Mouse (Mus musculus) stomach, embryonic 15.5 days (tissue): ENCODE measurements at regions not wholly inside any gene's neighbourhood (a gene's known extent, or its start where the extent isn't known, plus 50 kb on each side); places are given as distances from the start of the nearest gene placed in this dataset.

Source experiments
- ATAC-seq: fragments of 200-750 bp; cut with Nextera tagmentation; 2 replicates; pipeline ENCODE4 v1.8.0; 2017; ENCODE audit warnings: low read depth, moderate number of reproducible peaks, moderate TSS enrichment; ENCODE audit not compliant: insufficient read depth, low FRiP score
- H3K27ac ChIP-seq: fragments of 300-500 bp; sonication (generic); 2 replicates; pipeline ENCODE4 v1.5.1; 2015; ENCODE audit warnings: mild to moderate bottlenecking, inconsistent platforms
- H3K27me3 ChIP-seq: fragments of 300-500 bp; sonication (generic); replicated peaks from 2 replicates; pipeline ENCODE4 v1.6.1; 2015; ENCODE audit warnings: inconsistent platforms
- H3K36me3 ChIP-seq: fragments of 300-500 bp; sonication (generic); 2 replicates; pipeline ENCODE4 v1.6.1; 2015; ENCODE audit warnings: inconsistent platforms
- H3K4me1 ChIP-seq: fragments of 300-500 bp; sonication (generic); 2 replicates; pipeline ENCODE4 v1.6.1; 2015; ENCODE audit warnings: inconsistent platforms
- H3K4me2 ChIP-seq: fragments of 300-500 bp; sonication (generic); 2 replicates; pipeline ENCODE4 v1.6.1; 2015; ENCODE audit warnings: mild to moderate bottlenecking, inconsistent platforms
- H3K4me3 ChIP-seq: fragments of 300-500 bp; sonication (generic); replicated peaks from 2 replicates; pipeline ENCODE4 v1.5.1; 2015; ENCODE audit warnings: inconsistent platforms
- H3K9ac ChIP-seq: fragments of 300-500 bp; sonication (generic); 2 replicates; pipeline ENCODE4 v1.6.1; 2015; ENCODE audit warnings: inconsistent platforms
- H3K9me3 ChIP-seq: fragments of 300-500 bp; sonication (generic); 2 replicates; pipeline ENCODE4 v1.6.1; 2016; ENCODE audit warnings: inconsistent platforms
- WGBS: fragments of 180-500 bp; shearing (Covaris S2); methylation state at CpG from one replicate; pipeline ENCODE4 v1.1.7; 2015; 5-methylcytosine and 5-hydroxymethylcytosine counted together

- no peak overlapping the region for H3K27ac ChIP-seq
- H3K27me3 ChIP-seq: no peaks in the 10 kb centered on the region
- no peaks in the 10 kb centered on the region for H3K4me1 ChIP-seq
- no peaks in the 10 kb centered on the region for H3K9me3 ChIP-seq
- H3K4me3 ChIP-seq: no peak overlapping the region
- no peaks in the 10 kb centered on the region for H3K36me3 ChIP-seq
- no peak for ATAC-seq
- 56% methylated on average over 18 of the region's 18 CpGs for WGBS
- no peak overlapping the region for H3K9ac ChIP-seq
- H3K4me2 ChIP-seq: no peak overlapping the region
These were observed 177.9 kb downstream of the Kdr start for GRCm38 (mm10) chr5:75800040-75800989.

GRCm38 (mm10) chr5:75799627-75800026 lies 178.6 kb downstream of the Kdr start:
- H3K4me3 ChIP-seq: no peak overlapping the region
- no peak overlapping the region for H3K4me2 ChIP-seq
- no peak overlapping the region for H3K27ac ChIP-seq
- no peaks in the 10 kb centered on the region for H3K36me3 ChIP-seq
- no peaks in the 10 kb centered on the region for H3K4me1 ChIP-seq
- H3K9ac ChIP-seq: no peak overlapping the region
- H3K9me3 ChIP-seq: no peaks in the 10 kb centered on the region
- 61% methylated on average over 4 of the region's 4 CpGs for WGBS
- ATAC-seq: no peak
- H3K27me3 ChIP-seq: no peaks in the 10 kb centered on the region

- Histone ChIP-seq H3K9me3 (no peaks in the 10 kb centered on the region), H3K27ac (no peak overlapping the region), H3K9ac (no peak overlapping the region), H3K27me3 (no peaks in the 10 kb centered on the region), H3K4me3 (no peak overlapping the region), H3K4me2 (no peak overlapping the region), H3K36me3 (no peaks in the 10 kb centered on the region), H3K4me1 (no peaks in the 10 kb centered on the region)
- ATAC-seq: no peak
These were observed 185.1 kb downstream of the Kdr start for GRCm38 (mm10) chr5:75793184-75793583.

GRCm38 (mm10) chr5:75791738-75792137 lies 186.5 kb downstream of the Kdr start:
- Histone ChIP-seq H3K9ac (no peak overlapping the region), H3K27me3 (no peaks in the 10 kb centered on the region), H3K4me1 (no peaks in the 10 kb centered on the region), H3K4me2 (no peak overlapping the region), H3K9me3 (no peaks in the 10 kb centered on the region), H3K27ac (no peak overlapping the region), H3K36me3 (no peaks in the 10 kb centered on the region), H3K4me3 (no peak overlapping the region)
- 74% methylated on average over 8 of the region's 8 CpGs for WGBS
- ATAC-seq: no peak

GRCm38 (mm10) chr5:75788087-75788486 lies 190.2 kb downstream of the Kdr start:
- Histone ChIP-seq H3K4me1 (no peaks in the 10 kb centered on the region), H3K27ac (no peak overlapping the region), H3K36me3 (no peaks in the 10 kb centered on the region), H3K9ac (no peak overlapping the region), H3K4me2 (no peak overlapping the region), H3K4me3 (no peak overlapping the region), H3K27me3 (no peaks in the 10 kb centered on the region), H3K9me3 (no peaks in the 10 kb centered on the region)
- WGBS: 68% methylated on average over 3 of the region's 3 CpGs
- ATAC-seq: no peak

- Histone ChIP-seq H3K4me1 (no peaks in the 10 kb centered on the region), H3K27ac (no peak overlapping the region), H3K27me3 (no peaks in the 10 kb centered on the region), H3K9me3 (no peaks in the 10 kb centered on the region), H3K4me3 (no peak overlapping the region), H3K9ac (no peak overlapping the region), H3K36me3 (no peaks in the 10 kb centered on the region), H3K4me2 (no peak overlapping the region)
- WGBS: 90% methylated on average over 3 of the region's 3 CpGs
- no peak for ATAC-seq
These were observed 192.1 kb downstream of the Kdr start for GRCm38 (mm10) chr5:75786196-75786595.

- 72% methylated on average over 8 of the region's 8 CpGs for WGBS
These were observed 193.2 kb downstream of the Kdr start for GRCm38 (mm10) chr5:75784998-75785593.

GRCm38 (mm10) chr5:75770592-75770991 lies 195.9 kb downstream of the Kit start:
- Histone ChIP-seq H3K27me3 (no peaks in the 10 kb centered on the region), H3K27ac (no peak overlapping the region), H3K9me3 (no peaks in the 10 kb centered on the region), H3K4me3 (no peak overlapping the region), H3K36me3 (no peaks in the 10 kb centered on the region), H3K9ac (no peak overlapping the region), H3K4me1 (no peaks in the 10 kb centered on the region), H3K4me2 (no peak overlapping the region)
- WGBS: 75% methylated on average over 5 of the region's 5 CpGs
- ATAC-seq: no peak

More at GRCm38 (mm10) chr5:75784998-75785593, 193.2 kb downstream of the Kdr start:
- Histone ChIP-seq H3K27me3 (no peaks in the 10 kb centered on the region), H3K9ac (no peak overlapping the region), H3K36me3 (no peaks in the 10 kb centered on the region), H3K9me3 (no peaks in the 10 kb centered on the region), H3K4me3 (no peak overlapping the region), H3K4me1 (no peaks in the 10 kb centered on the region), H3K4me2 (no peak overlapping the region), H3K27ac (no peak overlapping the region)
- ATAC-seq: no peak

GRCm38 (mm10) chr5:75767213-75767612 lies 192.5 kb downstream of the Kit start:
- ATAC-seq: no peak
- 76% methylated on average over 1 of the region's 1 CpGs for WGBS
- Histone ChIP-seq H3K9ac (no peak overlapping the region), H3K36me3 (no peaks in the 10 kb centered on the region), H3K4me3 (no peak overlapping the region), H3K27me3 (no peaks in the 10 kb centered on the region), H3K9me3 (no peaks in the 10 kb centered on the region), H3K4me1 (no peaks in the 10 kb centered on the region), H3K4me2 (no peak overlapping the region), H3K27ac (no peak overlapping the region)

- H3K4me1 ChIP-seq: no peaks in the 10 kb centered on the region; the same call in 1 of the 2 replicates
- no peak overlapping the region for H3K4me2 ChIP-seq
- no peak overlapping the region for H3K9ac ChIP-seq
- H3K9me3 ChIP-seq: no peaks in the 10 kb centered on the region
- 72% methylated on average over 6 of the region's 6 CpGs for WGBS
- no peak for ATAC-seq
- no peak overlapping the region for H3K4me3 ChIP-seq
- H3K27ac ChIP-seq: no peak overlapping the region
- H3K36me3 ChIP-seq: no peaks in the 10 kb centered on the region
- no peaks in the 10 kb centered on the region for H3K27me3 ChIP-seq
These were observed 187.7 kb downstream of the Kit start for GRCm38 (mm10) chr5:75762374-75762773.

GRCm38 (mm10) chr5:75761459-75762310 lies 187.0 kb downstream of the Kit start:
- Histone ChIP-seq H3K4me2 (no peak overlapping the region), H3K4me3 (no peak overlapping the region), H3K27me3 (no peaks in the 10 kb centered on the region), H3K9me3 (no peaks in the 10 kb centered on the region), H3K4me1 (no peaks in the 10 kb centered on the region; the same call in 1 of the 2 replicates), H3K27ac (no peak overlapping the region), H3K9ac (no peak overlapping the region), H3K36me3 (no peaks in the 10 kb centered on the region)
- 62% methylated on average over 11 of the region's 11 CpGs for WGBS
- peak; percentile 71 for ATAC-seq

GRCm38 (mm10) chr5:75756168-75756567 lies 181.5 kb downstream of the Kit start:
- H3K4me3 ChIP-seq: no peak overlapping the region
- ATAC-seq: no peak
- 56% methylated on average over 7 of the region's 7 CpGs for WGBS

More at GRCm38 (mm10) chr5:75756168-75756567, 181.5 kb downstream of the Kit start:
- Histone ChIP-seq H3K4me2 (no peak overlapping the region), H3K27me3 (no peaks in the 10 kb centered on the region), H3K4me1 (no peaks in the 10 kb centered on the region; the same call in 1 of the 2 replicates), H3K36me3 (no peaks in the 10 kb centered on the region), H3K9ac (no peak overlapping the region), H3K27ac (no peak overlapping the region), H3K9me3 (no peaks in the 10 kb centered on the region)
